Mouse (Mus musculus): ENCODE measurements around the gene Dcpp3.
"Not testable (repeated sequence)": the region's sequence is repeated elsewhere in the genome, so short reads cannot be mapped to it uniquely, and the experiment has no call there.

GRCm38 (mm10) chr17:23880576-23880975 is 36.7 kb upstream of the Dcpp3 start, which contains the start of the genes Dcpp1 and Dcpp2:
- TF ChIP-seq CTCF, POLR2A (IDR thresholded peaks at IDR 0.05; ENCODE audit: extremely low read depth, insufficient read depth, low read length): not testable (repeated sequence)
